Comparison of ENCODE assay signal across 8 mouse cellular contexts in the genomic region with DNA sequence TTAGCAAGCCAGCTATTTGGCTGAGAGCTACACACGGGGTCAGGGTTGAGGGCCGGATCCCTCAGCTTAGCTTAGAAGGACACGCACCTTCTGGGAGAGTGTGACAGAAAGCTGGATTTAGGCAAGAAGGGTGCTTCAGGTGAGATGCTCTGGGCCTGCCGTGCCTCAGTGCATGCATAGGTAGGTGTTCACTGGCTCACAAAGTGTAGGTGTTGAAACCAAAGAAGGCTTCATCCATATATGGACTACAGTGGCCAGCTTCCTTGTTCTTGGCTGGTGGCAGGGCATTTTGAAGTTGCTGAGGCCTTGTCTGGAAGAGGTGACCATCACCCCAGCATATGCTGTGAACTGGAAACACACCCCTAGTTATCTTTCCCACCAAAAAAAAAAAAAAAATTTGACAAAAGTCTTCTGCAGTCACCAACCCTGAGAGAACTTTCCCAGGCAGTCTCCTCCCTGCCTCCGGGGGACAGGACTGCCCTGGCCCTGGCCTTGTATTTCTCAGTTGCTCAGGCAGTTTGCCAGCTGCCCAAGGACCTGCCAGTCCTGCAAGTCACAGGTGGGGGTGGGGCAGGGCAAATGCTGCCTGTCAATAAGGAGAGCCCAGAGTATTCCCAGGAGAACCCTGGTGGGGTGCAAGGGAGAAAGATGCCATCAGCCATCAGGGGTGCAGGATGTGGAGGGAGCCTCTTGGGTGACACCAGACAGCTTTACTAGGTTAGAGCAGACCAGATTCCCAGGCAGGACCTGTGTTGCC. TPM values are rescaled to one million over a fixed set of nuclear protein-coding genes. Genes with fewer than 3 reads are reported as not detected.
DNase-seq lines count a peak whose midpoint lies in the region; ATAC-seq and TF ChIP-seq lines count a peak whose summit lies in the region.

No protein-coding gene starts in this region.

- 64% methylated on average over 5 of the region's 5 CpGs for WGBS in forebrain, embryonic 14.5 days
- whole genome bisulfite sequencing in hindbrain, embryonic 11.5 days: 84% methylated on average over 5 of the region's 5 CpGs
- 69% methylated on average over 5 of the region's 5 CpGs for WGBS in limb, embryonic 14.5 days
- 64% methylated on average over 5 of the region's 5 CpGs for WGBS in midbrain, postnatal 0 days

- peak overlapping the region; percentile 82; the same call in 1 of the 2 replicates for H3K4me3 ChIP-seq in layer of hippocampus, adult 2 months
- peak overlapping the region; percentile 100; the same call in 1 of the 2 replicates for H3K4me3 ChIP-seq in forebrain, embryonic 14.5 days (ENCODE audit: low read depth, low read length)
- no peak overlapping the region for H3K4me3 ChIP-seq in hindbrain, embryonic 11.5 days (ENCODE audit: low read depth, low read length)
- peak overlapping the region; percentile 83 for H3K4me3 ChIP-seq in limb, embryonic 14.5 days (replicated peaks; ENCODE audit: low read length)
- H3K4me3 ChIP-seq in midbrain, postnatal 0 days (ENCODE audit: low read depth, low read length): no peak overlapping the region

- peaks cover 26% of the 10 kb centered on the region for H3K36me3 ChIP-seq in forebrain, embryonic 14.5 days (ENCODE audit: control insufficient read depth, insufficient read depth, low read length)
- peaks cover 9% of the 10 kb centered on the region for H3K36me3 ChIP-seq in hindbrain, embryonic 11.5 days (ENCODE audit: control insufficient read depth, insufficient read depth, low read length)
- peaks cover 26% of the 10 kb centered on the region for H3K36me3 ChIP-seq in limb, embryonic 14.5 days (ENCODE audit: control insufficient read depth, insufficient read depth, low read length)
- peaks cover 13% of the 10 kb centered on the region for H3K36me3 ChIP-seq in midbrain, postnatal 0 days (ENCODE audit: insufficient read depth, low read length)

- peaks cover 19% of the 10 kb centered on the region for H3K4me1 ChIP-seq in forebrain, embryonic 14.5 days (ENCODE audit: control insufficient read depth, insufficient read depth, low read length)
- H3K4me1 ChIP-seq in hindbrain, embryonic 11.5 days (replicated peaks; ENCODE audit: control insufficient read depth, insufficient read depth, low read length): peaks cover 11% of the 10 kb centered on the region; the same call in 1 of the 2 replicates
- H3K4me1 ChIP-seq in limb, embryonic 14.5 days (ENCODE audit: control insufficient read depth, insufficient read depth, low read length): peaks cover 40% of the 10 kb centered on the region
- H3K4me1 ChIP-seq in midbrain, postnatal 0 days (ENCODE audit: insufficient read depth, low read length): peaks cover 12% of the 10 kb centered on the region

- H3K9ac ChIP-seq in forebrain, embryonic 14.5 days (ENCODE audit: low read length): peak overlapping the region; percentile 76
- 0 out of 2 replicates have a peak overlapping the region, but pooled peaks have one; percentile 25 for H3K9ac ChIP-seq in hindbrain, embryonic 11.5 days (ENCODE audit: low read depth, low read length)
- 0 out of 2 replicates have a peak overlapping the region, but pooled peaks have one; percentile 100 for H3K9ac ChIP-seq in limb, embryonic 14.5 days (ENCODE audit: low read depth, low read length, severe bottlenecking)
- no peak overlapping the region for H3K9ac ChIP-seq in midbrain, postnatal 0 days (replicated peaks; ENCODE audit: low read length, poor library complexity, severe bottlenecking)

- no peaks in the 10 kb centered on the region for H3K9me3 ChIP-seq in forebrain, embryonic 14.5 days (replicated peaks; ENCODE audit: control insufficient read depth, low read length)
- H3K9me3 ChIP-seq in hindbrain, embryonic 11.5 days (ENCODE audit: control insufficient read depth, low read length): no peaks in the 10 kb centered on the region
- no peaks in the 10 kb centered on the region for H3K9me3 ChIP-seq in limb, embryonic 14.5 days (ENCODE audit: control insufficient read depth, low read length)
- no peaks in the 10 kb centered on the region for H3K9me3 ChIP-seq in midbrain, postnatal 0 days (ENCODE audit: low read length)

- ATAC-seq in forebrain, embryonic 14.5 days: no peak
- ATAC-seq in hindbrain, embryonic 11.5 days (ENCODE audit: low FRiP score): no peak
- no peak for ATAC-seq in limb, embryonic 14.5 days (ENCODE audit: low FRiP score, low read depth)
- ATAC-seq in midbrain, postnatal 0 days (ENCODE audit: low FRiP score): no peak
- ATAC-seq in frontal cortex, adult (ENCODE audit: low TSS enrichment): no peak

- no peak for TF ChIP-seq CTCF in layer of hippocampus, adult 2 months (conservative IDR thresholded peaks at IDR 0.05)
- no peak for TF ChIP-seq CTCF in midbrain, postnatal 0 days (IDR thresholded peaks at IDR 0.05)

- no peaks in the 10 kb centered on the region for H3K27me3 ChIP-seq in forebrain, embryonic 14.5 days (replicated peaks; ENCODE audit: control insufficient read depth, insufficient read depth, low read length)
- no peaks in the 10 kb centered on the region for H3K27me3 ChIP-seq in hindbrain, embryonic 11.5 days (ENCODE audit: control insufficient read depth, insufficient read depth, low read length)
- H3K27me3 ChIP-seq in limb, embryonic 14.5 days (ENCODE audit: control insufficient read depth, insufficient read depth, low read length): no peaks in the 10 kb centered on the region
- H3K27me3 ChIP-seq in midbrain, postnatal 0 days (ENCODE audit: insufficient read depth, low read length): no peaks in the 10 kb centered on the region

- TF ChIP-seq POLR2A in limb, embryonic 14.5 days (IDR thresholded peaks at IDR 0.05; ENCODE audit: borderline replicate concordance, extremely low read depth, insufficient read depth, insufficient read length): no peak

- peak overlapping the region; percentile 100 for H3K27ac ChIP-seq in layer of hippocampus, adult 2 months
- peak overlapping the region; percentile 100 for H3K27ac ChIP-seq in forebrain, embryonic 14.5 days (ENCODE audit: low read depth, low read length)
- H3K27ac ChIP-seq in hindbrain, embryonic 11.5 days (ENCODE audit: low read depth, low read length): no peak overlapping the region; the same call in 1 of the 2 replicates
- peak overlapping the region; percentile 99 for H3K27ac ChIP-seq in limb, embryonic 14.5 days (replicated peaks; ENCODE audit: low read depth, low read length)
- peak overlapping the region; percentile 100 for H3K27ac ChIP-seq in midbrain, postnatal 0 days (ENCODE audit: low read depth, low read length)

- no peak for DNase-seq in layer of hippocampus, adult 2 months (ENCODE audit: low spot score in 2 of 2)
- DNase-seq in layer of hippocampus, adult 8-10 months (ENCODE audit: low spot score in 2 of 2): no peak
- peak; percentile 94 to 95 for DNase-seq in adrenal gland, postnatal 36 days
- DNase-seq in forebrain, embryonic 14.5 days (ENCODE audit: low spot score): peak; percentile 39
- DNase-seq in hindbrain, embryonic 11.5 days (ENCODE audit: low spot score): no peak
- no peak for DNase-seq in limb, embryonic 14.5 days (ENCODE audit: low spot score)
- no peak for DNase-seq in midbrain, postnatal 0 days (ENCODE audit: low spot score)

- H3K4me2 ChIP-seq in forebrain, embryonic 14.5 days (ENCODE audit: low read length): peak overlapping the region; percentile 87
- no peak overlapping the region for H3K4me2 ChIP-seq in hindbrain, embryonic 11.5 days (replicated peaks; ENCODE audit: low read depth, low read length)
- peak overlapping the region; percentile 93 for H3K4me2 ChIP-seq in limb, embryonic 14.5 days (replicated peaks; ENCODE audit: low read depth, low read length, severe bottlenecking)
- peak overlapping the region; percentile 72; the same call in 1 of the 2 replicates for H3K4me2 ChIP-seq in midbrain, postnatal 0 days (ENCODE audit: low read depth, low read length, poor library complexity, severe bottlenecking)

RNA-seq across cellular contexts. Expression of gene Actb, which starts 1.4 kb away (rescaled TPM):
- total RNA-seq in layer of hippocampus, adult 2 months (2021): 1,000 to 10,000 TPM; 3,149 to 3,251 TPM
- total RNA-seq in layer of hippocampus, adult 8-10 months (2022): 1,000 to 10,000 TPM; 2,836 to 3,420 (median 3,105) TPM
- total RNA-seq in adrenal gland, postnatal 36 days (2021): 1,000 to 10,000 TPM; 3,336 to 3,351 TPM
- 18,122 and 18,216 TPM in 2 replicates for polyA plus RNA-seq in forebrain, embryonic 14.5 days (2014; fragmentation: Nextera tagmentation; extraction: Ambion mirVana)
- 15,671 and 16,656 TPM in 2 replicates for polyA plus RNA-seq in hindbrain, embryonic 11.5 days (2014; fragmentation: Nextera tagmentation; extraction: Ambion mirVana)
- polyA plus RNA-seq in limb, embryonic 14.5 days (2012; rRNA removed): 2,733 and 3,354 TPM in 2 replicates
- polyA plus RNA-seq in limb, embryonic 14.5 days (2014; fragmentation: Nextera tagmentation; extraction: Ambion mirVana): 14,101 and 14,367 TPM in 2 replicates
- 5,191 and 5,200 TPM in 2 replicates for total RNA-seq in midbrain, postnatal 0 days (2014; rRNA removed)
- 15,915 and 17,004 TPM in 2 replicates for polyA plus RNA-seq in midbrain, postnatal 0 days (2015; fragmentation: Nextera tagmentation; extraction: Ambion mirVana)

RNA-seq across cellular contexts. Expression of gene Fbxl18, which starts 12.8 kb away (rescaled TPM):
- 10 to 100 TPM; 36.7 to 39.9 TPM for total RNA-seq in layer of hippocampus, adult 2 months (2021)
- 10 to 100 TPM; 32.3 to 41.1 (median 33.8) TPM for total RNA-seq in layer of hippocampus, adult 8-10 months (2022)
- total RNA-seq in adrenal gland, postnatal 36 days (2021): 10 to 100 TPM; 10.8 to 13.9 TPM
- 14.5 and 20.8 TPM in 2 replicates for polyA plus RNA-seq in forebrain, embryonic 14.5 days (2014; fragmentation: Nextera tagmentation; extraction: Ambion mirVana)
- 12.1 and 14.5 TPM in 2 replicates for polyA plus RNA-seq in hindbrain, embryonic 11.5 days (2014; fragmentation: Nextera tagmentation; extraction: Ambion mirVana)
- 12.5 and 21.1 TPM in 2 replicates for polyA plus RNA-seq in limb, embryonic 14.5 days (2012; rRNA removed)
- polyA plus RNA-seq in limb, embryonic 14.5 days (2014; fragmentation: Nextera tagmentation; extraction: Ambion mirVana): 9.4 and 10.2 TPM in 2 replicates
- total RNA-seq in midbrain, postnatal 0 days (2014; rRNA removed): 52.8 and 67.5 TPM in 2 replicates
- polyA plus RNA-seq in midbrain, postnatal 0 days (2015; fragmentation: Nextera tagmentation; extraction: Ambion mirVana): 25.5 and 27.5 TPM in 2 replicates

RNA-seq across cellular contexts. Expression of gene Fscn1, which starts 52.2 kb away (rescaled TPM):
- total RNA-seq in layer of hippocampus, adult 2 months (2021): 100 to 1,000 TPM; 172 to 173 TPM
- total RNA-seq in layer of hippocampus, adult 8-10 months (2022): 100 to 1,000 TPM; 150 to 174 (median 163) TPM
- total RNA-seq in adrenal gland, postnatal 36 days (2021): 10 to 100 TPM; 33.6 to 42.0 TPM
- 477 and 560 TPM in 2 replicates for polyA plus RNA-seq in forebrain, embryonic 14.5 days (2014; fragmentation: Nextera tagmentation; extraction: Ambion mirVana)
- polyA plus RNA-seq in hindbrain, embryonic 11.5 days (2014; fragmentation: Nextera tagmentation; extraction: Ambion mirVana): 570 and 615 TPM in 2 replicates
- polyA plus RNA-seq in limb, embryonic 14.5 days (2012; rRNA removed): 395 and 512 TPM in 2 replicates
- polyA plus RNA-seq in limb, embryonic 14.5 days (2014; fragmentation: Nextera tagmentation; extraction: Ambion mirVana): 356 and 368 TPM in 2 replicates
- total RNA-seq in midbrain, postnatal 0 days (2014; rRNA removed): 536 and 616 TPM in 2 replicates
- polyA plus RNA-seq in midbrain, postnatal 0 days (2015; fragmentation: Nextera tagmentation; extraction: Ambion mirVana): 485 and 504 TPM in 2 replicates

Comparison
In these comparisons a context has a peak if more than half of its experiments do, and no peak if none do; other contexts are left out.
1. DNase-seq: peak in adrenal gland, postnatal 36 days (2 of 2) and forebrain, embryonic 14.5 days (single experiment); none in layer of hippocampus, adult 2 months (0 of 2), layer of hippocampus, adult 8-10 months (0 of 2), hindbrain, embryonic 11.5 days (single experiment), limb, embryonic 14.5 days (single experiment) and midbrain, postnatal 0 days (single experiment).
2. H3K4me3 ChIP-seq: peak in layer of hippocampus, adult 2 months (single experiment), forebrain, embryonic 14.5 days (single experiment) and limb, embryonic 14.5 days (single experiment); none in hindbrain, embryonic 11.5 days (single experiment) and midbrain, postnatal 0 days (single experiment).